Mouse (Mus musculus) thymus, adult 2 months (tissue): ENCODE measurements around the gene Tmem178b. TPM values are rescaled to one million over a fixed set of nuclear protein-coding genes. Genes with fewer than 3 reads are reported as not detected.

ENCODE experiments used
- DNase-seq: peaks from one replicate; pipeline ENCODE4 v3.0.0; 2021
- H3K27ac ChIP-seq: fragments of 200-500 bp; 2 replicates; pipeline ENCODE4 v1.5.1; 2012; ENCODE audit warnings: low read length, control low read depth; ENCODE audit not compliant: control insufficient read depth, insufficient read depth
- H3K27me3 ChIP-seq: fragments of 200-500 bp; 2 replicates; pipeline ENCODE4 v1.6.1; 2012; ENCODE audit warnings: mild to moderate bottlenecking, low read length, moderate library complexity, mixed read lengths; ENCODE audit not compliant: control insufficient read depth, insufficient read depth
- H3K36me3 ChIP-seq: fragments of 200-500 bp; 2 replicates; pipeline ENCODE4 v1.6.1; 2012; ENCODE audit warnings: mild to moderate bottlenecking, low read length, moderate library complexity; ENCODE audit not compliant: control insufficient read depth, insufficient read depth
- H3K4me1 ChIP-seq: fragments of 200-500 bp; replicated peaks from 2 replicates; pipeline ENCODE4 v1.6.1; 2012; ENCODE audit warnings: low read length; ENCODE audit not compliant: control insufficient read depth, insufficient read depth
- H3K4me3 ChIP-seq: fragments of 200-500 bp; 2 replicates; pipeline ENCODE4 v1.5.1; 2012; ENCODE audit warnings: mild to moderate bottlenecking, low read length, control low read depth, moderate library complexity; ENCODE audit not compliant: control insufficient read depth, insufficient read depth
- CTCF ChIP-seq: fragments of 200-500 bp; IDR thresholded peaks from 2 replicates; pipeline ENCODE4 v1.5.1; 2012; ENCODE audit warnings: mild to moderate bottlenecking, control low read depth, low read length, moderate library complexity, borderline replicate concordance; ENCODE audit not compliant: control insufficient read depth, poor library complexity, insufficient read depth; ENCODE audit errors: extremely low read depth
- POLR2A ChIP-seq: fragments of 200-500 bp; IDR thresholded peaks from 2 replicates; pipeline ENCODE4 v1.6.1; 2012; ENCODE audit warnings: mild to moderate bottlenecking, low read length, control low read depth, moderate library complexity; ENCODE audit not compliant: control insufficient read depth, poor library complexity, insufficient read depth; ENCODE audit errors: extremely low read depth
- WGBS: fragments of 180-500 bp; shearing (Covaris S2); methylation state at CpG from one replicate; pipeline ENCODE4 v1.1.7; 2018; 5-methylcytosine and 5-hydroxymethylcytosine counted together
- polyA plus RNA-seq: library from polyadenylated mRNA; depleted of rRNA; stranded (reverse); fragments of >200 nt; gene quantifications from 2 replicates; pipeline ENCODE4 v1.2.3, GENCODE M21; 2012

Gene Tmem178b
- polyA plus RNA-seq, 1 experiment, result 0.13 TPM

DNA sequence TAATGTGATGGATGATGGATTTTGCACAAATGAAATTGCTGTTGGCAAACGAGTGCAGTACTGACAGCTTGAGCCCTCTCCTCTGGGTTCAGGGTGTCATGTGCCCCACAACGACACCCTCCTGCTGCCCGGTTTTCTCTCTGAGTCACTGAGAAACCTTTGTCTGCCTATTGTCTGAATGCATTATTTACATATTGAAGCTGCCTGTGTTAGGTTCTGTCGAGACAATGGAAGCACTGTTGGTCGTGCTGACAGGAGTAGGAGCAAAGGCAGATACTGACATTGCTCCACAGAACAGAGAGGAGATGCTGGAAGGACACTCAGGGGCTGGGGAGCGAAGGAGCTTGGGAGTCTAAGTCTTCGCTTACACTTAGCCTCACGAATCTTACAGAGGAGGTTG lies 44.2 kb downstream of the Tmem178b start:
- TF ChIP-seq POLR2A, result no peak
- TF ChIP-seq CTCF, result no peak
- H3K27me3 ChIP-seq, result no peaks in the 10 kb centered on the region
- WGBS, result 66% methylated on average over 8 of the region's 8 CpGs
- no peak overlapping the region for H3K4me3 ChIP-seq
- H3K36me3 ChIP-seq, result no peaks in the 10 kb centered on the region
- no peaks in the 10 kb centered on the region for H3K4me1 ChIP-seq
- no peak overlapping the region for H3K27ac ChIP-seq
- no peak for DNase-seq

GRCm38 (mm10) chr6:39917729-39918128 lies 44.7 kb downstream of the Tmem178b start:
- TF ChIP-seq CTCF (no peak), POLR2A (no peak)
- 99% methylated on average over 6 of the region's 6 CpGs for WGBS

GRCm38 (mm10) chr6:39919011-39919709 lies 46.1 kb downstream of the Tmem178b start:
- WGBS, result 81% methylated on average over 6 of the region's 6 CpGs
- DNase-seq, result no peak
- Histone ChIP-seq H3K36me3 (no peaks in the 10 kb centered on the region), H3K27ac (no peak overlapping the region), H3K27me3 (no peaks in the 10 kb centered on the region), H3K4me3 (no peak overlapping the region), H3K4me1 (no peaks in the 10 kb centered on the region)
- no peak for TF ChIP-seq POLR2A
- no peak for TF ChIP-seq CTCF

More at GRCm38 (mm10) chr6:39917729-39918128, 44.7 kb downstream of the Tmem178b start:
- Histone ChIP-seq H3K27ac (no peak overlapping the region), H3K4me1 (no peaks in the 10 kb centered on the region), H3K4me3 (no peak overlapping the region), H3K27me3 (no peaks in the 10 kb centered on the region), H3K36me3 (no peaks in the 10 kb centered on the region)
- DNase-seq, result no peak

DNA sequence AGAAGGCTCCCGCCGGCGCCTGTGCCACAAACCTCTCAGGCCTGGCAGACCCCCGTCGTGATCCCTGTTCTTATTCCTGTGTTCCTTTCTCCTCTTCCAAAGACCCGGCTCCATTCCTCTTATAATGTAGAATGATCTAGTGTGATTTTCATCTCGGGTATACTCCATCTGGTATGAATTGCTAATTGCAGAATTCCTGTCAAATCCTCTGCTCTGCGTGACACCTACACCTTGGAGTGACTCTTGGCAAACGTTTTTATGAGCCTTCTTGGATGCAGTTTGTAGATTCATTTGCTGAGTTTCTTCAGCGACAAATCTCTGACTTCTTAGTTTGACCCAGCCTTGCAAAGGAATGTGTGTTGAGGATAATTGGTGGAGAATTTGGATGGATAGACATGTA lies 53.4 kb downstream of the Tmem178b start:
- Histone ChIP-seq H3K36me3 (no peaks in the 10 kb centered on the region), H3K27me3 (no peaks in the 10 kb centered on the region), H3K4me3 (no peak overlapping the region), H3K27ac (no peak overlapping the region), H3K4me1 (no peaks in the 10 kb centered on the region)
- TF ChIP-seq CTCF (no peak), POLR2A (no peak)
- 90% methylated on average over 10 of the region's 10 CpGs for WGBS
- DNase-seq, result no peak

- H3K4me3 ChIP-seq, result no peak overlapping the region
- no peaks in the 10 kb centered on the region for H3K27me3 ChIP-seq
- no peak overlapping the region for H3K27ac ChIP-seq
- 48% methylated on average over 3 of the region's 3 CpGs for WGBS
- TF ChIP-seq CTCF, result no peak
- no peak for TF ChIP-seq POLR2A
- no peaks in the 10 kb centered on the region for H3K4me1 ChIP-seq
- no peaks in the 10 kb centered on the region for H3K36me3 ChIP-seq
- DNase-seq, result no peak
These were observed 63.5 kb downstream of the Tmem178b start for GRCm38 (mm10) chr6:39936590-39936989.

- no peaks in the 10 kb centered on the region for H3K36me3 ChIP-seq
- 96% methylated on average over 7 of the region's 7 CpGs for WGBS
- H3K4me3 ChIP-seq, result no peak overlapping the region
- H3K27ac ChIP-seq, result no peak overlapping the region
- TF ChIP-seq POLR2A (no peak), CTCF (no peak)
- no peaks in the 10 kb centered on the region for H3K4me1 ChIP-seq
- no peak for DNase-seq
- H3K27me3 ChIP-seq, result no peaks in the 10 kb centered on the region
These were observed 67.8 kb downstream of the Tmem178b start for GRCm38 (mm10) chr6:39940920-39941319.
